Mouse (Mus musculus) right cerebral cortex, adult 2 months (tissue): Measurements from ENCODE around the gene Cyb561d2.

ENCODE experiments used
- DNase-seq, 2 experiments: peaks; one replicate each; pipeline ENCODE4 v3.0.0; 2021 to 2022; ENCODE audit warnings: low spot score in 2 of 2

The Cyb561d2 gene

GRCm38 (mm10) chr9:107550491-107551116 is 8.6 kb upstream of the Cyb561d2 start:
- no peak for DNase-seq

GRCm38 (mm10) chr9:107549297-107550074 is 7.5 kb upstream of the Cyb561d2 start:
- DNase-seq = no peak

- DNase-seq = no peak
Measured at GRCm38 (mm10) chr9:107548820-107549219, 6.8 kb upstream of the Cyb561d2 start.

- no peak for DNase-seq
Measured at GRCm38 (mm10) chr9:107547957-107548356, 6.0 kb upstream of the Cyb561d2 start.

GRCm38 (mm10) chr9:107547026-107547425 is 5.0 kb upstream of the Cyb561d2 start, which contains the start of gene Zmynd10:
Gene Zmynd10 (plus strand): TSS chr9:107547298.
- peak; percentile 89 to 90 for DNase-seq

- DNase-seq = peak; percentile 79 to 81
Measured at GRCm38 (mm10) chr9:107545602-107546001, 3.6 kb upstream of the Cyb561d2 start.

- DNase-seq = no peak
Measured at GRCm38 (mm10) chr9:107545199-107545598, 3.2 kb upstream of the Cyb561d2 start.

GRCm38 (mm10) chr9:107544729-107545128 is 2.7 kb upstream of the Cyb561d2 start:
- DNase-seq = no peak

- DNase-seq = no peak
Measured at GRCm38 (mm10) chr9:107544196-107544700, 2.3 kb upstream of the Cyb561d2 start.

- DNase-seq = no peak
Measured at GRCm38 (mm10) chr9:107543299-107543698, 1.3 kb upstream of the Cyb561d2 start.

- no peak for DNase-seq
Measured at GRCm38 (mm10) chr9:107542721-107543120, 728 bp upstream of the Cyb561d2 start.

- DNase-seq = no peak
Measured at GRCm38 (mm10) chr9:107542352-107542686, 326 bp upstream of the Cyb561d2 start.

GRCm38 (mm10) chr9:107541005-107541404 is 988 bp downstream of the Cyb561d2 start:
- DNase-seq = no peak

GRCm38 (mm10) chr9:107540420-107540819 is 1.6 kb downstream of the Cyb561d2 start:
- no peak for DNase-seq

- no peak for DNase-seq
Measured at GRCm38 (mm10) chr9:107539940-107540339, 2.1 kb downstream of the Cyb561d2 start.

- DNase-seq = no peak
Measured at GRCm38 (mm10) chr9:107538711-107539110, 3.3 kb downstream of the Cyb561d2 start.

- no peak for DNase-seq
Measured at GRCm38 (mm10) chr9:107538231-107538630, 3.8 kb downstream of the Cyb561d2 start.

GRCm38 (mm10) chr9:107534408-107535202 is 7.4 kb downstream of the Cyb561d2 start:
- DNase-seq = no peak

- DNase-seq = peak; percentile 92 to 94
Measured at GRCm38 (mm10) chr9:107533791-107534407, 8.1 kb downstream of the Cyb561d2 start, which contains the start of gene Tmem115. Gene Tmem115 (plus strand): TSS chr9:107533945.

- DNase-seq = peak; percentile 74 to 77
Measured at GRCm38 (mm10) chr9:107526198-107527026, 15.6 kb downstream of the Cyb561d2 start.

GRCm38 (mm10) chr9:107522400-107522711 is 19.6 kb downstream of the Cyb561d2 start:
- DNase-seq = no peak
